Mouse (Mus musculus) gastrocnemius, adult 18-20 months (tissue): Measurements from ENCODE around the gene Tshr. TPM values are rescaled to one million over a fixed set of nuclear protein-coding genes. Genes with fewer than 3 reads are reported as not detected.
"Not testable (repeated sequence)": the region's sequence is repeated elsewhere in the genome, so short reads cannot be mapped to it uniquely, and the experiment has no call there.

Experiments used
- DNase-seq: peaks from one replicate; pipeline ENCODE4 v3.0.0; 2021; ENCODE audit warnings: low spot score
- total RNA-seq, 2 experiments: library from RNA; stranded (reverse); gene quantifications; 2 replicates each; pipeline ENCODE4 v1.2.3; 2021

The Tshr gene
- total RNA-seq, 2 experiments from 2014 or later: 0.64 to 1.7 TPM

- not testable (repeated sequence) for DNase-seq
Measured at GRCm38 (mm10) chr12:91585815-91586214, 201.5 kb downstream of the Tshr start.

DNA sequence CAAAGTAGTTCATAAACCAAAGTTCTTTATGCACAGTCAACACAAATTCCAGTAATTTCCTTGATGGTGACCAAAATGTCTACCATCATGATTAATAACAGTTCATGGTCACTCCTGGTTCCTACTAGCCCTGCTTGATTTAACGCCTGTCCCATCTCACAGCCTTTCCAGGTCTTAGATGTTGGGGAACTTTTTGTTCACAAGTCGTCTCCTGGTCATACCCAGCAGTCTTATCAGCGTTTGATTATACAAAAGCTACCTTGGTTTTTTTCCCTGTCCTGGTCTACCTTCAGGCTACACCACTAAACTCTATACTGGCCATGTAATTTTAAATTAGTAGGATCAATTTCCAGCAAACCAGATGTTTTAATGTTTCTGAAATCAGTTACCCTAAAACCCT is 202.7 kb downstream of the Tshr start:
- DNase-seq: no peak

- DNase-seq: no peak
Measured at GRCm38 (mm10) chr12:91587491-91588033, 203.2 kb downstream of the Tshr start.

- DNase-seq: peak; percentile 94
Measured at GRCm38 (mm10) chr12:91588176-91588669, 203.9 kb downstream of the Tshr start.

DNA sequence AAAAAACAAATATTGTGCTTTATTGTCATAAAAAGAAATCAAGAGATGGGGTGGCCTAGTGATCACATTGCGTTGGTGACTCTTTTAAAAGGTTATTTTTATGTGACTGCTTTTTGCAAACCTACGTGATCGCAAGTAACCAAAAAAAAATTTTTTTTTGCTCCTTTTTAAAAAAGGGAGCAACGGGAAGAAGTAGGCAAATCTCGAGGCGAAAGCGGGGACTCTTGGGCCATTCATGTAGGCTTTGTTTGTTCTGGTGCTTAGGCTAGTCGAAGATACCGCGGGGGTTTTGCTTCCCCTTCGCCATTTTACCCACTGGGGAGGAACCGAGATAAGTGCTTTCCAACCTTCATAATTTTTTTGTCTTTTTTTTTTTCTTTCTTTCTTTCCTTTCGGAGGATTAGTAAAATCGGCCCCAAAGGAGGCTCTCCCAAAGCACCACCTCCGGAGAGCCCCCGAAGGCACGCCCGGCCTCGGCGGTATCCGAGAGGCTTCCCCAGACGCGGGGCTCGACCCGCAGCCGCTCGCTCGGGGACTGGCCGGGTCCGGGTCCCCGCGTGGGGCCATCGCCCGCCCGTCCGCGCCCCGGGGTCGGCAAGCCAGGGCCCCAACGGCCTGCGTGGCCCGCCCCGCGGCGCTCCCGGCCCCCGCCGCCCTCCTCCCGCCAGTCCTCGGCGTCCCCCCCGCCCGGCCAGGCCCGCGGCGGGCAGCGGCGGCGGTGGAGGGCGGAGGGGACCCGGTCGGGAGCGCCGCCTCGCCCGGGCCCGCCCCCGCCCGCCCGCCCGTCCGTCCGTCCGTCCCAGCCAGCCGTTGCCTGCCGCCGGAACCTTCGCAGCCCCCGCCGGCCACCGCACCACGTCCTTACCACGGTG is 204.5 kb downstream of the Tshr start:
- DNase-seq: peak; percentile 40

DNA sequence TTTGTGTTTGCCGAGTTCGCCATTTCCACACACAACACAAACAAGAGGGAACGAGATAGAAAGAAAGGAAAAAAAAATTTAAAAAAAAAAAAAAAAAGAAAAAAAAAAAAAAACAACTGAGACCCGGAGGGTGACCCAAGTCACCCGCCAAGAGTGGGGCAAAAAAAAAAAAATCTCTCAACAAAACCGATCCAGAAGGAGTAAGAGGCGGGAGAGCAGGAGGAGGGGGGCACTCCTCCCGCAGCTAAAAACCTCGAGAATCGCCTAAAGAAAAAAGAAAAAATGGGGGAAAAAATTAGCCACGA is 205.1 kb downstream of the Tshr start:
- DNase-seq: no peak

DNA sequence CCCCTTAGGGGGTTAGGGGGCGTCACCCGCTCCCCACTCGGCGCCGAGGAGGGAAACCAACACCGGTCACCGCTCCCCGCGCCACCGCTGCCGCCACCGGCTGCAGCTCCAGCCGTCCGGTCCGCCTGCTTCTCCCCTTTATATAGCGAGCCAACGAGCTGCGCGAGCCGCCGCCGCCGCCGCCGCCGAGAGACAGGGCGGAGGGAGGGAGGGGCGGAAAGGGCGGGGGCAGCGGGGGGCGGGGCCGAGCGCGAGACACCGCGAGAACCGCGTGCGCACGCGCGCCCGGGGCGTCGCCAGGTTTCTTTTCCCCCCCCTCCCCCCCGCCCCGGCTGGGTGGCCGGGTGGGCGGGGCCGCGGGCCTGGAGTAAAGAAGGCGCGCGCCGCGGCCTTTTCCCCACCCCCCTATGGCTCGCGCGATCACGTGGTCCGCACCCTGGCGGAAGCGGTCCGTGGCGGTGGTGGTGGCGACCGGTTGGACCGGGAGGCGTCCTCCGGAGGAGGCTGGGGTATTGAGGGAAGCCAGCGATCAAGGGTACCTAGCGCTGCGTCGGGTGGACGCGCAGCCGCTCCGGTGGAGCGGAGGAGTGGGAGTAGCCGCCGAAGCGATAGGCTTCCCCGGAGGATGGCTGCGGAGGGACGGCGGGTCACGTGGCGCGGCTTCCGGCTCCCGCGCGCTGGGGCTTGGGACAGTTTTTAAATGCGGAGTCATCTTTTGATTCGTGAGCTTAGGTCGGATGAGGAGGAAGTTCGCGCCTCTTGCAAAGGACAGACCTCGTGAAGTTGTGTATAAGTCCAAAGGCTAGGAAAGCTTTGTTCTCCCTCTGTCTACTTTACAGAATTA is 205.7 kb downstream of the Tshr start, which contains the start of gene Gtf2a1:
Gene Gtf2a1, minus strand, starts transcription at position 641 of the 844 bp plus-strand sequence.
- DNase-seq: peak; percentile 93

DNA sequence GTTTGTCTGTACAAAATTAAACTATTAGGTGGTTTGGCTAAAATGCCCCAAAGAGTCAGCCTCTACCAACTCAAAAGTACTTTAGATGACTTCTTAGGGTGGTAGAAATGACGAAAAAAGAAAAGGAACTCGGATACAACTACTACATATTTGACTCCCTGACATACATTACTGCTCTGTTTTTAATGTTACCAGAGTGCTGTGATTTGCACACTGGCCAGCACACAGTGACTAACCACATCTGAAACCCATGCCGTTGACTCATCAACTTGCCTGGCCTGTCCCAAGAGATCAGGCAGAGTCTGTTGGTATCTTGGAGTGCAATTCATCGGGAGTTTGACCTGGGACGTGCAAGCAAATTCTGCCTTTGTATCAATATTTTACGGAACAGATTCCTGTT is 206.4 kb downstream of the Tshr start:
- DNase-seq: peak; percentile 50

DNA sequence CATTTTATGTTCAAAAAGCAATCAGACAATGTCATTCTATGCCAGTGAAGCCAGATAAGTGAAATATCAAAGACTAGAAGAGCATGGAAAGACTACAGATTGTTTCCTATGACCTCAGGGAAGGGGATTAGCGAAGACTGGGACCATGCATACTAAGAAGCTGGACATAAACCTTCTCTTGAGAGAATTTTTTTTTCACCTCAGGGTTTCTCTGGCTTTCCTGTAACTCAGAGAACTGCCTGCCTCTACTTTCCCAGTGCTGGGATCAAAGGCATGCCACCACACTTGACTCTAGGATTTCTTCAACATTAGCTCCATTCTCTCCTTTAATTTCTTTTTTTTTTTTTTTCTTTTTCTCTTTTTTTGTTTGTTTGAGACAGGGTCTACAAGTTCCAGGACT is 206.8 kb downstream of the Tshr start:
- no peak for DNase-seq

- no peak for DNase-seq
Measured at GRCm38 (mm10) chr12:91592128-91592527, 207.8 kb downstream of the Tshr start.

Other genes starting within 250 kb of the Tshr start
- gene Cep128, start 154 bp upstream of the Tshr start, total RNA-seq: under 1 TPM; 0.64 to 0.81 TPM
- 10 to 100 TPM; 23.2 to 26.4 TPM for gene Gtf2a1, start 205.9 kb downstream of the Tshr start, total RNA-seq